In the genomic region with DNA sequence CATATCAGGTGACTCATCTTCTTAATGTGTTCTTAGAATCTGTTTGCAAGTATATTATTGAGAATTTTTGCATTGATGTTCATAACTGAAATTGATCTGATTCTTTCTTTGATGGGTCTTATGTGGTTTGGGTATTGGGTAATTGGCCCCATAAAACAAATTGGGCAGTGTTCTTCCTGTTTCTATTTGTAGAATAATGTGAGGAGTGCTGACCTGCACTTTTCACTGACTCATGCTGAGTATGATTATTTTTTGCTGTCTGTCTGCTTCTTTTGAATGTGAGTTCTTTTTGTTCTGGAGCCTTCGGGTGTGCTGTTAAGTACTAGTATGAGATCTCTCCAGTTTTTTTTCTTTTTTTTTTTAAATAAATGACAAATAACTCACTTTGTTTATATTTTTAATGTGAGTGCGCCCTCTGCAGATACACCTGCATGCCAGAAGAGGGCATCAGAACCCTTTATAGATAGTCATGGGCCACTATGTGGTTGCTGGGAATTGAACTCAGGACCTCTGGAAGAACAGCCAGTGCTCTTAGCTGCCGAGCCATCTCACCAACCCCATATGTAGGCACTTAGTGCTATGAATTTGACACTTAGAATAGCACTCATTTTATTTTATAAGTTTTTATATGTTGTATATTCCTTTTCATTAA, we compare ENCODE assay signal across 17 mouse cellular contexts. TPM values are rescaled to one million over a fixed set of nuclear protein-coding genes. Genes with fewer than 3 reads are reported as not detected.
DNase-seq lines count a peak whose midpoint lies in the region; ATAC-seq and TF ChIP-seq lines count a peak whose summit lies in the region.
"Had no signal": no experiment of that assay in that cellular context is flagged by ENCODE, and none has a peak within 500 bp of the region (broad histone marks: within the 10 kb centered on the region; RNA-seq: fewer than 3 reads in every experiment).

No protein-coding gene starts in this region.

- H3K27me3 ChIP-seq in lung, postnatal 0 days (replicated peaks; ENCODE audit: insufficient read depth, low read length) = no peaks in the 10 kb centered on the region
- H3K27me3 ChIP-seq in Patski = no peaks in the 10 kb centered on the region
- H3K27me3 ChIP-seq in splenic B cell, adult 2 months (ENCODE audit: control insufficient read depth, insufficient read depth, low read length, poor library complexity, severe bottlenecking) = no peaks in the 10 kb centered on the region
- H3K27me3 ChIP-seq: embryonic facial prominence, embryonic 12.5 days; heart, embryonic 15.5 days; hindbrain, embryonic 13.5 days; limb, embryonic 13.5 days had no signal

- in situ Hi-C loops in Patski (cut with MboI; ENCODE audit: low pct_unique_long_range_greater_than_20kb) = no loop called here

- no peak overlapping the region for H3K4me3 ChIP-seq in lung, postnatal 0 days (ENCODE audit: low read depth, low read length)
- H3K4me3 ChIP-seq: embryonic facial prominence, embryonic 12.5 days; heart, embryonic 15.5 days; hindbrain, embryonic 13.5 days; limb, embryonic 13.5 days had no signal

- CTCF ChIA-PET in Patski (lab: Charles Lee) = interaction anchor here (1.3 kb wide), 1 partner anchor 11 kb away, joined by 3 read pairs; no protein-coding TSS in a partner anchor

- H3K9me3 ChIP-seq in lung, postnatal 0 days (ENCODE audit: low read length) = no peaks in the 10 kb centered on the region
- H3K9me3 ChIP-seq: embryonic facial prominence, embryonic 12.5 days; heart, embryonic 15.5 days; hindbrain, embryonic 13.5 days; limb, embryonic 13.5 days had no signal

- no peak overlapping the region for H3K4me2 ChIP-seq in lung, postnatal 0 days (replicated peaks; ENCODE audit: low read depth, low read length)
- H3K4me2 ChIP-seq: embryonic facial prominence, embryonic 12.5 days; heart, embryonic 15.5 days; hindbrain, embryonic 13.5 days; limb, embryonic 13.5 days had no signal

- ATAC-seq in lung, postnatal 0 days = no peak
- ATAC-seq in Patski = no peak
- ATAC-seq: midbrain, embryonic 16.5 days had no signal

- TF ChIP-seq EP300 in lung, postnatal 0 days (IDR thresholded peaks at IDR 0.05) = no peak

- no peak overlapping the region for H3K27ac ChIP-seq in lung, postnatal 0 days (ENCODE audit: low read length)
- H3K27ac ChIP-seq: embryonic facial prominence, embryonic 12.5 days; heart, embryonic 15.5 days; hindbrain, embryonic 13.5 days; limb, embryonic 13.5 days had no signal

- POLR2A ChIA-PET in Patski (lab: Charles Lee) = interaction anchor here (1.0 kb wide), 1 partner anchor 8 kb away, joined by 3 read pairs; a partner anchor contains a TSS

- 91% methylated on average over 3 of the region's 3 CpGs for WGBS in lung, postnatal 0 days

- DNase-seq in heart, adult 8-10 months (ENCODE audit: low spot score) = peak; percentile 9
- no peak for DNase-seq in heart, postnatal 4 days
- DNase-seq in lung, postnatal 0 days (ENCODE audit: low spot score) = no peak
- no peak for DNase-seq in lung, postnatal 36 days
- no peak for DNase-seq in Patski (ENCODE audit: low read depth, low spot score)
- peak; percentile 8 for DNase-seq in splenic B cell, adult 2 months (ENCODE audit: low read depth, low spot score)
- DNase-seq in spleen, postnatal 4 days (ENCODE audit: low spot score in 2 of 2) = no peak
- DNase-seq in urinary bladder, postnatal 14 days (ENCODE audit: low spot score) = no peak
- DNase-seq: cerebellum, adult 18-20 months; gastrocnemius, postnatal 36 days; kidney, adult 8-10 months; lung, adult 2 months had no signal

- no peak overlapping the region for H3K9ac ChIP-seq in lung, postnatal 0 days (replicated peaks; ENCODE audit: low read depth)
- H3K9ac ChIP-seq: embryonic facial prominence, embryonic 12.5 days; heart, embryonic 15.5 days; hindbrain, embryonic 13.5 days; limb, embryonic 13.5 days had no signal

- H3K4me1 ChIP-seq in lung, postnatal 0 days (ENCODE audit: insufficient read depth, low read depth, low read length) = no peaks in the 10 kb centered on the region
- H3K4me1 ChIP-seq: embryonic facial prominence, embryonic 12.5 days; heart, embryonic 15.5 days; hindbrain, embryonic 13.5 days; limb, embryonic 13.5 days had no signal

- TF ChIP-seq CTCF in lung, postnatal 0 days (IDR thresholded peaks at IDR 0.05) = peak; percentile 31
- TF ChIP-seq CTCF in Patski (IDR thresholded peaks at IDR 0.05) = peak; percentile 47

- H3K36me3 ChIP-seq in lung, postnatal 0 days (ENCODE audit: insufficient read depth, low read length) = peaks cover 10% of the 10 kb centered on the region
- peaks cover 19% of the 10 kb centered on the region for H3K36me3 ChIP-seq in splenic B cell, adult 2 months (ENCODE audit: control insufficient read depth, insufficient read depth, low read length, poor library complexity, severe bottlenecking)

RNA-seq across cellular contexts. Expression of a gene that starts 8.0 kb away (rescaled TPM):
- 1 to 10 TPM; 6.0 to 6.6 (median 6.4) TPM for total RNA-seq in heart, adult 8-10 months (2022)
- 1 to 10 TPM; 7.6 to 8.3 TPM for total RNA-seq in heart, postnatal 4 days (2021)
- polyA plus RNA-seq in lung, postnatal 0 days (2015; fragmentation: Nextera tagmentation; extraction: Ambion mirVana) = 7.8 and 8.6 TPM in 2 replicates
- 13.5 TPM for polyA plus RNA-seq in Patski (2021)

RNA-seq across cellular contexts. Expression of a gene that starts 8.5 kb away (rescaled TPM):
- 10 to 100 TPM; 15.4 to 17.0 (median 15.8) TPM for total RNA-seq in heart, adult 8-10 months (2022)
- total RNA-seq in heart, postnatal 4 days (2021) = 10 to 100 TPM; 23.5 to 23.8 TPM
- polyA plus RNA-seq in lung, postnatal 0 days (2015; fragmentation: Nextera tagmentation; extraction: Ambion mirVana) = 18.6 and 22.0 TPM in 2 replicates
- polyA plus RNA-seq in Patski (2021) = 32.0 TPM

RNA-seq across cellular contexts. Expression of a gene that starts 38.5 kb away (rescaled TPM):
- 10 to 100 TPM in 3 of 4 experiments, 1 to 10 TPM in 1; 10.0 to 11.5 (median 10.3) TPM for total RNA-seq in heart, adult 8-10 months (2022)
- total RNA-seq in heart, postnatal 4 days (2021) = 10 to 100 TPM; 11.2 to 14.3 TPM
- 19.3 and 21.8 TPM in 2 replicates for polyA plus RNA-seq in lung, postnatal 0 days (2015; fragmentation: Nextera tagmentation; extraction: Ambion mirVana)
- polyA plus RNA-seq in Patski (2021) = 7.8 TPM

RNA-seq across cellular contexts. Expression of a gene that starts 38.7 kb away (rescaled TPM):
- total RNA-seq in heart, adult 8-10 months (2022) = 10 to 100 TPM in 2 of 4 experiments, 1 to 10 TPM in 2; 9.6 to 11.7 (median 10.3) TPM
- total RNA-seq in heart, postnatal 4 days (2021) = 10 to 100 TPM; 11.8 to 12.3 TPM
- 12.7 and 13.5 TPM in 2 replicates for polyA plus RNA-seq in lung, postnatal 0 days (2015; fragmentation: Nextera tagmentation; extraction: Ambion mirVana)
- 14.2 TPM for polyA plus RNA-seq in Patski (2021)

Comparison
In these comparisons a context has a peak if more than half of its experiments do, and no peak if none do; other contexts are left out.
1. DNase-seq: peak in heart, adult 8-10 months (single experiment) and splenic B cell, adult 2 months (single experiment); none in heart, postnatal 4 days (single experiment), lung, postnatal 0 days (single experiment), lung, postnatal 36 days (single experiment), Patski (single experiment), spleen, postnatal 4 days (0 of 2) and urinary bladder, postnatal 14 days (single experiment).